Mouse (Mus musculus) lung, adult 2 months (tissue): ENCODE measurements at regions not wholly inside any gene's neighbourhood (a gene's known extent, or its start where the extent isn't known, plus 50 kb on each side); places are given as distances from the start of the nearest gene placed in this dataset.

ENCODE experiments used
- CTCF ChIP-seq: fragments of 200-500 bp; IDR thresholded peaks from 2 replicates; pipeline ENCODE4 v1.5.1; 2011; ENCODE audit warnings: mild to moderate bottlenecking, low read length, control low read depth; ENCODE audit not compliant: insufficient read depth
- POLR2A ChIP-seq: fragments of 200-500 bp; IDR thresholded peaks from 2 replicates; pipeline ENCODE4 v1.6.1; 2011; ENCODE audit warnings: low read depth, mild to moderate bottlenecking, control low read depth, low read length, borderline replicate concordance; ENCODE audit errors: extremely low read depth

DNA sequence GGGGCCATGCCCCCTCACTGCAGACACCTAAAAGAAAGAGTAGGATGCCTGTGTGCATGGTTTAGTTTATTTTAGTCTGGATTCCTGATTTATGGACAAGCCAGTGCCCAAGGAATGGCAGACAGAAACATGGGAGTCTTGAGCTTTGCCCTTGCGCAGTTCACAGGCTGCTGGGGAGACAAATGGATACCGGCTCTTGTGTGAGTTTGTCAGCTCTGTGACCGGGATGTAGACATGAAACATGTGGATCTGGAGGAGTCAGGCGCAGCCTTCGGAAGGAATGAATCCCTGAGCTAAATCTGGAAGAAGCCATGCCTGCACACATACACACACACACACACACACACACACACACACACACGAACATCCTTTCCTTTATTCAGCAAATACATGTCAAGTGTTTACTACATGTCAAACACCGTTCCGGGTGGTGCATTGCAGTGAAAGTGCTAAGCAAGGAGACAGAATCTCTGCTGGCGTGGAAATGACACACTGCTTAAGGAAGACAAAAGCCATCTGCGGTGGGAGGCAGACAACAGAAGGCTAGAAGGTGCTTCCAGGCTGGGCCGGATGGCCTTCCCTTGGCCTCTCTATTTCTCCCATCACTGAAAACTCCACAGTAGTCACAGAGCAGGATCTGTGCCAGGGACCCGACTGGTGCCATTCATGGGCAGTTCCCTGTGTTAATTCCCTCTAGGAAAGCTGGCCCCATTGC, 144.0 kb downstream of the Kit start:
- no peak for TF ChIP-seq POLR2A
- TF ChIP-seq CTCF, result no peak
